Mouse (Mus musculus) embryonic facial prominence, embryonic 15.5 days (tissue): ENCODE results near the gene E030018B13Rik. TPM values are rescaled to one million over a fixed set of nuclear protein-coding genes. Genes with fewer than 3 reads are reported as not detected.

Experiments used
- ATAC-seq: fragments of 200-750 bp; cut with Nextera tagmentation; 2 replicates; pipeline ENCODE4 v1.8.0; 2017; ENCODE audit warnings: low read depth, moderate TSS enrichment; ENCODE audit not compliant: insufficient number of reproducible peaks, low FRiP score, low TSS enrichment
- H3K27ac ChIP-seq: fragments of 300-500 bp; sonication (generic); replicated peaks from 2 replicates; pipeline ENCODE4 v1.5.1; 2015; ENCODE audit warnings: mild to moderate bottlenecking, inconsistent platforms
- H3K27me3 ChIP-seq: fragments of 300-500 bp; sonication (generic); 2 replicates; pipeline ENCODE4 v1.6.1; 2015; ENCODE audit warnings: inconsistent platforms
- H3K36me3 ChIP-seq: fragments of 300-500 bp; sonication (generic); 2 replicates; pipeline ENCODE4 v1.6.1; 2015; ENCODE audit warnings: mild to moderate bottlenecking, inconsistent platforms
- H3K4me1 ChIP-seq: fragments of 300-500 bp; sonication (generic); 2 replicates; pipeline ENCODE4 v1.6.1; 2015; ENCODE audit warnings: inconsistent platforms
- H3K4me2 ChIP-seq: fragments of 300-500 bp; sonication (generic); replicated peaks from 2 replicates; pipeline ENCODE4 v1.6.1; 2015; ENCODE audit warnings: mild to moderate bottlenecking, inconsistent platforms
- H3K4me3 ChIP-seq: fragments of 300-500 bp; sonication (generic); replicated peaks from 2 replicates; pipeline ENCODE4 v1.5.1; 2015; ENCODE audit warnings: mild to moderate bottlenecking, inconsistent platforms
- H3K9ac ChIP-seq: fragments of 300-500 bp; sonication (generic); 2 replicates; pipeline ENCODE4 v1.6.1; 2015; ENCODE audit warnings: inconsistent platforms
- H3K9me3 ChIP-seq: fragments of 300-500 bp; sonication (generic); replicated peaks from 2 replicates; pipeline ENCODE4 v1.6.1; 2016; ENCODE audit warnings: inconsistent platforms
- WGBS: fragments of 180-500 bp; shearing (Covaris S2); methylation state at CpG from one replicate; pipeline ENCODE4 v1.1.7; 2015; 5-methylcytosine and 5-hydroxymethylcytosine counted together
- polyA plus RNA-seq: library from polyadenylated mRNA; unstranded; fragments of >200 nt; fragmentation: Nextera tagmentation; extraction: Ambion mirVana; gene quantifications from 2 replicates; pipeline ENCODE4 v1.2.1, GENCODE M21; 2015

The E030018B13Rik gene
- polyA plus RNA-seq, 1 experiment from 2014 or later: 0.16 TPM

DNA sequence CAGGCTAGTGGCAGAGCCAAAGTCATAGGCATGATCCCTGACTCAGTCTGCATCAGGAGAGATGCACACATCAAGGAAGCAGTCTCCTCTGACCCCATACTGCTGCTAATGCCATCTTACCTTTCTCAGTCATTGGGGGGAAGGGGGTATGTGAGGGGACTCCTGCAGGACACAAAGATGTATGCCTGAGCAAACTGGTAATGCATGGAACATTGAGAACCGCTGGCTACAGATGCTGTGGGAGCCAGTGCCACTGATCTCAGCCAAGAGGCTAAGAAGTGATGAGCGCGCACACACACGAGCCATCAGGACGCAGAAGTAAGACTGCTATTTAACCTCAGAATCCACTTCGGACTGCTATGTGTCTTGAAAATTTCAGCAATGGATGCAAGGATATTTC lies 18.5 kb upstream of the E030018B13Rik start:
- Histone ChIP-seq H3K27ac (no peak overlapping the region), H3K4me1 (peaks cover 38% of the 10 kb centered on the region), H3K4me3 (no peak overlapping the region), H3K27me3 (no peaks in the 10 kb centered on the region), H3K9me3 (no peaks in the 10 kb centered on the region), H3K9ac (no peak overlapping the region), H3K36me3 (no peaks in the 10 kb centered on the region), H3K4me2 (no peak overlapping the region)
- no peak for ATAC-seq
- WGBS: 87% methylated on average over 6 of the region's 6 CpGs

DNA sequence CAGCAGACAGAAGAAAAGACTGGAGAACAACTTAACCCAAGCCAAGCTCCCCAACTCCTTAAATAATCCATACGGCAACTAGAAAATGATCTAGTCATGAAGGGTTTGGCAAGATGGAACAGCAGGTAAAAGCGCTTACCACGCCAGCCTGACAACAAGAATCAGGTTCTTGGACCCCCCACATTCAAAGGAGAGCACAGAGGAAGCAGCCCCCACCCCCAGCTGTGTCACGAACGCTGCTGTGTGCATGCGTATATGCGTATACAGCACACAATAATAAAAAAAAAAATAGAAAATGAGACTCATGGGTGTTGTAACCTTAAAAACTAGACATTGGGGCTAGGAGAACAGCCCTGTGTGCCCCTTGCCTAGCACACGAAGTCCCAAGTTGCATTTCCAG lies 16.7 kb upstream of the E030018B13Rik start:
- Histone ChIP-seq H3K4me1 (peaks cover 45% of the 10 kb centered on the region), H3K27ac (no peak overlapping the region), H3K4me3 (no peak overlapping the region), H3K4me2 (no peak overlapping the region), H3K36me3 (no peaks in the 10 kb centered on the region), H3K27me3 (no peaks in the 10 kb centered on the region), H3K9ac (no peak overlapping the region), H3K9me3 (no peaks in the 10 kb centered on the region)
- 85% methylated on average over 8 of the region's 8 CpGs for WGBS
- no peak for ATAC-seq

DNA sequence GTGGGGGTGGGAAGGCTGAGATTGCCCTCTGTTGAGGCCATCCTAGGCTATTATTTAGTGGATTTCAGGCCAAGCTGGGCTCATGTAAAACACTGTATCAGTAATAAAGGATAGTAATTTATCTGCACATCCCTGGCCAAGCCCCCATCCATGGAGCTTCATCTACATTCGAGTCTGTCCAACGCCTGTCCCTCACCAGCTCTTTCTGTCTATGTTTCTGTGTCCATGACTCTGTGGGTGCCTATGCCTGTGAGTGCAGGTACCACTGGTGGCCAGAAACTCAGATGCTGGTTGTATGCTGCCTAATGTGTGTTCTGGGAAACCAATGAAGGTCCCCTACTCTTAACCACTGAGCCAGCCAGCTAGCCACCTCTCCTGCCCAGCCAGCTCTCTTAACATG lies 16.2 kb upstream of the E030018B13Rik start:
- H3K9me3 ChIP-seq: no peaks in the 10 kb centered on the region
- H3K27ac ChIP-seq: no peak overlapping the region
- H3K4me1 ChIP-seq: peaks cover 48% of the 10 kb centered on the region
- no peaks in the 10 kb centered on the region for H3K27me3 ChIP-seq
- ATAC-seq: no peak
- H3K4me2 ChIP-seq: no peak overlapping the region
- 88% methylated on average over 2 of the region's 2 CpGs for WGBS
- no peak overlapping the region for H3K9ac ChIP-seq
- H3K4me3 ChIP-seq: no peak overlapping the region
- no peaks in the 10 kb centered on the region for H3K36me3 ChIP-seq

DNA sequence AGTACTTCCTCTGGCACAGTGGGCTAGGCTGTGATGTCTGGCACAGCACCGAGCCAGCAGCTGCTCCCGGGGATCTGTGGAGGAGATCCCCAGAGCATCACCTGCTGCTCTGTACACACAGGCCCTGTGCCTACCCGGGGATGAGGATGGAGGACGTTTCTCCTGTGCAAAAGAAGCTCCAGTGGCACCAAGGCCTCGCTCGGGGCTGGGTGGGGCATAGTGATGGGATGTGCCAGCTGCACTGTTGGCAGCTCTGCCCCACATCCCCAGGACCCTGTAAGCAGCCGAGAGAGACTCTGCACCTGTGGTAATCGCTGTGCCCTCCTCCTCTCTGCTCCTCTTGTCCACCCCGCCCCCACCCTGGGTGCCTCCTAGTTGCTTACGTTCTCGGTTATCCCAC lies 15.3 kb upstream of the E030018B13Rik start:
- H3K9ac ChIP-seq: no peak overlapping the region
- ATAC-seq: no peak
- WGBS: 66% methylated on average over 11 of the region's 11 CpGs
- H3K27me3 ChIP-seq: no peaks in the 10 kb centered on the region
- H3K4me1 ChIP-seq: peaks cover 45% of the 10 kb centered on the region
- H3K27ac ChIP-seq: no peak overlapping the region
- H3K9me3 ChIP-seq: no peaks in the 10 kb centered on the region
- H3K4me3 ChIP-seq: no peak overlapping the region
- H3K4me2 ChIP-seq: no peak overlapping the region
- H3K36me3 ChIP-seq: no peaks in the 10 kb centered on the region

DNA sequence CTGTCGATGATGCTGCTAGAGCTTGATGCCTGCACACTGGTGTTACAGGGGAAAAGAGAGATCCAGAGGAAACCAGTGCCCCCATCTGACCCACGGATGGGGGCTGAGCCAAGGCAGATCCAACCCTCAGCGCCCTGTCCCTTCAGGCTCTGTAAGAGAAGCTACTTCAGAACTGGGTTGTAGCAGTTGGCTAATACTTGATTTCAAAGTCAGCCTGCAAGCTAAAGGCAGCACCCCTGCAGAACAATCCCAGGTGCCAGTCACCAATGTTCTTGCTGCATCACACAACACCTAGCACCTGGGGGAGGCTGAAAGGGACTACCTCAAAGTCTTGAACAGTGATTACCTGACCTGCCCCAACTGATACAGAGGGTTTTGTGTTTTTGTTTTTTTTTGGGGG lies 14.7 kb upstream of the E030018B13Rik start:
- Histone ChIP-seq H3K9ac (no peak overlapping the region), H3K27me3 (no peaks in the 10 kb centered on the region), H3K4me2 (no peak overlapping the region), H3K9me3 (no peaks in the 10 kb centered on the region), H3K36me3 (no peaks in the 10 kb centered on the region), H3K27ac (no peak overlapping the region), H3K4me3 (no peak overlapping the region), H3K4me1 (peaks cover 39% of the 10 kb centered on the region)
- ATAC-seq: no peak
- 67% methylated on average over 3 of the region's 3 CpGs for WGBS

- Histone ChIP-seq H3K27ac (no peak overlapping the region), H3K4me2 (no peak overlapping the region), H3K9ac (no peak overlapping the region), H3K4me3 (no peak overlapping the region), H3K27me3 (no peaks in the 10 kb centered on the region), H3K4me1 (peaks cover 32% of the 10 kb centered on the region), H3K9me3 (no peaks in the 10 kb centered on the region), H3K36me3 (no peaks in the 10 kb centered on the region)
- no peak for ATAC-seq
- WGBS: 46% methylated on average over 3 of the region's 3 CpGs
Measured at GRCm38 (mm10) chr7:63902604-63903210, 13.9 kb upstream of the E030018B13Rik start.

DNA sequence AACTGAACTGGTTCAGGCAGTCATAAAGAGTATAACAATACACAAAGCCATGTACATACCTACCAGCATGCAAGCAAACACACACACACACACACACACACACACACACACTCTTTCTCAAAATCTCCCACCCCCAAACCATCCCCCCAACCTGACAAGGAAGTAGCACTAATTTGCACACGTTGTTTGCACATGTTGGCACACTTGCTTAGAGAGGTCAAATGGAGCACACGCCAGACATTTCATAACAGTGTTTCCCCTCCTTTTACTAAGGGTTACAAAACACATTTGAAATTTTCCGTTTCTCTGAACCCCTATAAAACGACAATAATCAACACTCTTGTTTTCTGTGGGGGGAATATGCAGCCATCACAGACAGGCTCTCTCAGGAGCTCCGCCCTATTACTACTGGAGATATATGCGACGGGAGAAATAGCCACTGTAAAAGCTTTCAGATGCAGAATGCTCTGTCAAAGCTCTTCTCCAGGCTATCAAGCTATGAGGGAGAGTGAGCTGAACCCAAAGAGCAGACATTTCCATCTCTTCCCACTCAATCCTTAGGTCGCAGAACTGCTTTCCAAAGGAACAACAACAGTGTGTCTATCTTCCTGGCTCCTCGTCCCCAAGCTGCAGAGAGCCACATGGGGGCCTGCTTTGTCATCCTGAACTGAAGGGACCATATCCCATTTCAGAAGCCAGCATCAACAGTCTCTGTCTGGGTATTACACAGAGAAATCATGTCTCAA lies 12.8 kb upstream of the E030018B13Rik start:
- Histone ChIP-seq H3K27ac (0 out of 2 replicates have a peak overlapping the region, but pooled peaks have one; percentile 28), H3K9me3 (no peaks in the 10 kb centered on the region), H3K27me3 (no peaks in the 10 kb centered on the region), H3K36me3 (no peaks in the 10 kb centered on the region), H3K4me2 (no peak overlapping the region), H3K4me3 (no peak overlapping the region), H3K9ac (no peak overlapping the region), H3K4me1 (peaks cover 36% of the 10 kb centered on the region)
- ATAC-seq: no peak
- 49% methylated on average over 9 of the region's 9 CpGs for WGBS

DNA sequence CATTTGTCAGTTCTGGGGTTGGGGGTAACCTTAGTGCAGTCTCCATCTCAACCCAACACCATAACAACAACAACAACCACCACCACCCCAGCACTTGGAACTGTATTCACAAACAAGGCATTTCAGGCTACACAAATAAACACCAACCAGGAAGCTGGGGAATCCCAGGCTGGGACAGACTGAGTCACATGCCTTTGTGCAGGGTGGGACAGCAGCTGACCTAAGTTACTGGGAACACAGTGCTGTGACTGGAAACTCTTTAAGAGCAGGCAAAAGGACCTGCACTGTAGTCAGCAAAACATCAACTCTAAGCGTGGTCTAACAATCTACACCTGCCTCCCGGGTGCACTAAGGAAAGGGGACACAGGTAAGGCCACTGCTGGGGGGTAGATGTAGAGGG lies 11.5 kb upstream of the E030018B13Rik start:
- H3K27me3 ChIP-seq: no peaks in the 10 kb centered on the region
- no peak overlapping the region for H3K9ac ChIP-seq
- peaks cover 45% of the 10 kb centered on the region for H3K4me1 ChIP-seq
- peak overlapping the region; percentile 11; the same call in 1 of the 2 replicates for H3K27ac ChIP-seq
- no peak overlapping the region for H3K4me3 ChIP-seq
- H3K36me3 ChIP-seq: no peaks in the 10 kb centered on the region
- no peak for ATAC-seq
- no peak overlapping the region for H3K4me2 ChIP-seq
- no peaks in the 10 kb centered on the region for H3K9me3 ChIP-seq
- WGBS: 92% methylated on average over 2 of the region's 2 CpGs

DNA sequence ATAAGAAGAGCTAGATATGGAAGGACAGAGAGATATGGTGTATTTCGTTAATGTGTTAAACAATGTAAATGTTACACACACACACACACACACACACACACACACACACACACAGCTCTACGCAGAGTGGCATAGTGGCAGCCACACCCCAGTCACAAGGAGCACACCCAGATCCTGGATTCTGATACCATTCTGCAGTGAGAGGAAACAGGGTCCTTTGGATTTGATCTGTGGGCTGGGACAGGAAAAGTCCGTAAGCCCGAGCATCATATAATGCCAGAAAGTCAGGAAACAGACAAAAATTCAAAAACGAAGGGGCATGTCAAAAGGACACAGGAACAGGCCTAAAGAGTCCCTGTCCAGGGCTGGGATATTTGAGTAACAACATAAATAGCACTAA lies 11.0 kb upstream of the E030018B13Rik start:
- Histone ChIP-seq H3K4me1 (peaks cover 49% of the 10 kb centered on the region), H3K27ac (peak overlapping the region; percentile 11; the same call in 1 of the 2 replicates), H3K36me3 (no peaks in the 10 kb centered on the region), H3K9me3 (no peaks in the 10 kb centered on the region), H3K27me3 (no peaks in the 10 kb centered on the region), H3K4me3 (no peak overlapping the region), H3K9ac (no peak overlapping the region), H3K4me2 (no peak overlapping the region)
- 68% methylated on average over 5 of the region's 5 CpGs for WGBS
- ATAC-seq: no peak

DNA sequence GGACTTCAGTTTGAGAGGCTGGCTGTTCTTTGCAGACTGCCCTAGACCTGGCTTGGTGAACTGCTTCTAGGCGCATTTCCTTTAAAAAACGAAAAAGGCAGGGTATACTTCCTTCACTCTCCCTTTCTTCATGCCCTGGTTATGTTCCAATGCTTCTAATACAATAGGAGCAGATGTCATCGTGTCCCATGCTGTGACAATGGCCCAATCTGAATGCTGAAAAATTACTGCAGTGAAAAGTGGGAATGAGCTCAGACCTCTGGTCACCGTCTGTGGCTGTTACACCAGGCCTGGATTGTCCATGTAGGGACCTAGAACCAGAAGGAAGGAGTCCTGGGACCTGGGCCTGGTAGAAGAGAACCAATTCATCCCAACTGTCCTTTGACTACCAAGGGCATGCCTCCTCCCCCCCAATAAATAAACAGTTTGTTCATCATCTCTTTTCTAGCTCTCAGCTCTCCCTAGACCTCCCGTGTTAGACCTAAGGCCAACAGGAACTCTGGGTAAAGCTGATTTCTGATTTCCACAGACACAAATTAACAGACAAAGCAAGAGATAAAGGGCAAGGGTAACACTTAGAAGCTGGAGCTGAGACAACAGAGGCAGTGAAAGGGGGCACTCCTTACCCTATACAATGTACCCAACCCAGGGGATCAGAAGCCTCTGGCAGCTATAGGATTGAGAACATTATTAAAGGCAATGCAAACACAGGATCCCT lies 8.7 kb upstream of the E030018B13Rik start:
- Histone ChIP-seq H3K27ac (peak overlapping the region; percentile 58; the same call in 1 of the 2 replicates), H3K4me1 (peaks cover 59% of the 10 kb centered on the region), H3K27me3 (no peaks in the 10 kb centered on the region), H3K9me3 (no peaks in the 10 kb centered on the region), H3K36me3 (no peaks in the 10 kb centered on the region), H3K4me3 (no peak overlapping the region), H3K4me2 (no peak overlapping the region), H3K9ac (no peak overlapping the region)
- ATAC-seq: no peak
- 80% methylated on average over 5 of the region's 5 CpGs for WGBS

DNA sequence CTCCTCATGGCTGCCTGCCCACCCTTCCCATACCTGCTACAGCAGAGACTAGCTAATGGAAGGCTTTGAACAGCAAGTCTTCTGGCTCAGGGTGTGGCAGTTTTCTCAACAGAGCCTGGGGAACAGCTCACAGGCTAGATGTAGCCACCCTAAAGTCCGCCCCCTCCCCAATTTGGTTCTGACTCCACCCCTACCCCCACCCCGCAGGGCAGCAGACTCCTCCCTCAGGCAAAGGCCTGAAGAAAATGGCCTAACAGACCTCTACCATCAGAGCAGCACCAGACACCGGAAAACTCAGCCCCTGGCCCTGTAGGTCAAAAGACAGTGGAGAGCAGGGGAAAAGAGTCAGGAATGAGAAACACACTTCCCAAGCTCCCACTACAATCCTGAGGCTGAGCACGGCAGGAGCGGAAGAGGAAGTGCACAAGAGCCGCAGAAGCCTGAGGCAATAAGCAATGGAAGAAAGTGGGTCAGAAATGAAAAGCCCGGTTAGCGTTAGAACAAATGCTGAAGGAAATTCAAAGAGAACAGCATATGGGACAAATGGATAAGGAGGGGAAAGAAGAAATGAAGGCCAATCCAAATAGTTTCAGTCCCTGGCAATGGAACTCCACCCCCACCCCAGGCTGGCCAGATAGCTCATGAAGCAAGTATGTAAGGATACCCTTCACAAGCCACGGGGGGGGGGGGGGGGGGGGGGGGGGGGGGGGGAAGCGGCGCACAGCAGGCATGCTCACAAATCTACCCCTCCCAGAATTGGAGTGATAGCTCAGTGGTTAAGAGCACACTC lies 8.0 kb upstream of the E030018B13Rik start:
- no peak for ATAC-seq
- Histone ChIP-seq H3K4me2 (no peak overlapping the region), H3K4me1 (peaks cover 58% of the 10 kb centered on the region), H3K9me3 (no peaks in the 10 kb centered on the region), H3K27me3 (no peaks in the 10 kb centered on the region), H3K27ac (peak overlapping the region; percentile 58), H3K36me3 (no peaks in the 10 kb centered on the region), H3K4me3 (no peak overlapping the region), H3K9ac (no peak overlapping the region)
- WGBS: 19% methylated on average over 8 of the region's 11 CpGs
